ENCODE assay signal across 9 mouse cellular contexts in genomic region chr19:4220957-4221743, GRCm38 (mm10). TPM values are rescaled to one million over a fixed set of nuclear protein-coding genes. Genes with fewer than 3 reads are reported as not detected.
DNase-seq lines count a peak whose midpoint lies in the region; ATAC-seq lines count a peak whose summit lies in the region.
"Had no signal": no experiment of that assay in that cellular context is flagged by ENCODE, and none has a peak within 500 bp of the region (broad histone marks: within the 10 kb centered on the region; RNA-seq: fewer than 3 reads in every experiment).

No protein-coding gene starts in this region.

- peaks cover 34% of the 10 kb centered on the region for H3K4me1 ChIP-seq in hindbrain, embryonic 13.5 days (replicated peaks)
- H3K4me1 ChIP-seq in hindbrain, embryonic 10.5 days (replicated peaks): peaks cover 24% of the 10 kb centered on the region
- peaks cover 70% of the 10 kb centered on the region for H3K4me1 ChIP-seq in intestine, embryonic 15.5 days (replicated peaks)
- H3K4me1 ChIP-seq in lung, embryonic 16.5 days (replicated peaks; ENCODE audit: control insufficient read depth, insufficient read depth, low read length): peaks cover 32% of the 10 kb centered on the region
- no peaks in the 10 kb centered on the region for H3K4me1 ChIP-seq in midbrain, embryonic 16.5 days (ENCODE audit: control insufficient read depth, insufficient read depth, low read length)

- H3K9ac ChIP-seq in hindbrain, embryonic 13.5 days: peak overlapping the region; percentile 19; the same call in 1 of the 2 replicates
- peak overlapping the region; percentile 14; the same call in 1 of the 2 replicates for H3K9ac ChIP-seq in intestine, embryonic 15.5 days
- peak overlapping the region; percentile 3 for H3K9ac ChIP-seq in lung, embryonic 16.5 days (ENCODE audit: low read length)
- no peak overlapping the region for H3K9ac ChIP-seq in midbrain, embryonic 16.5 days (ENCODE audit: low read depth, low read length)

- WGBS in hindbrain, embryonic 13.5 days: 46% methylated on average over 14 of the region's 14 CpGs
- WGBS in hindbrain, embryonic 10.5 days: 43% methylated on average over 14 of the region's 14 CpGs
- 14% methylated on average over 14 of the region's 14 CpGs for WGBS in intestine, embryonic 15.5 days
- WGBS in lung, embryonic 16.5 days: 32% methylated on average over 14 of the region's 14 CpGs
- WGBS in midbrain, embryonic 16.5 days: 46% methylated on average over 14 of the region's 14 CpGs

- H3K4me2 ChIP-seq in hindbrain, embryonic 13.5 days: no peak overlapping the region
- peak overlapping the region; percentile 48 for H3K4me2 ChIP-seq in intestine, embryonic 15.5 days (replicated peaks)
- peak overlapping the region; percentile 22; the same call in 1 of the 2 replicates for H3K4me2 ChIP-seq in lung, embryonic 16.5 days (ENCODE audit: low read depth, low read length)
- no peak overlapping the region for H3K4me2 ChIP-seq in midbrain, embryonic 16.5 days (ENCODE audit: low read length)

- no peak overlapping the region for H3K4me3 ChIP-seq in hindbrain, embryonic 13.5 days
- no peak overlapping the region for H3K4me3 ChIP-seq in hindbrain, embryonic 10.5 days
- H3K4me3 ChIP-seq in intestine, embryonic 15.5 days (replicated peaks): peak overlapping the region; percentile 24
- H3K4me3 ChIP-seq in lung, embryonic 16.5 days (ENCODE audit: low read length): no peak overlapping the region
- no peak overlapping the region for H3K4me3 ChIP-seq in midbrain, embryonic 16.5 days (ENCODE audit: low read depth, low read length)

- H3K27me3 ChIP-seq in hindbrain, embryonic 13.5 days: peaks cover 63% of the 10 kb centered on the region
- H3K27me3 ChIP-seq in hindbrain, embryonic 10.5 days (ENCODE audit: insufficient read depth, poor library complexity, severe bottlenecking): peaks cover 49% of the 10 kb centered on the region
- no peaks in the 10 kb centered on the region for H3K27me3 ChIP-seq in intestine, embryonic 15.5 days (replicated peaks)
- no peaks in the 10 kb centered on the region for H3K27me3 ChIP-seq in lung, embryonic 16.5 days (ENCODE audit: control insufficient read depth, insufficient read depth, low read depth, low read length)
- peaks cover 9% of the 10 kb centered on the region for H3K27me3 ChIP-seq in midbrain, embryonic 16.5 days (ENCODE audit: control insufficient read depth, insufficient read depth, low read depth, low read length)

- H3K36me3 ChIP-seq in hindbrain, embryonic 13.5 days: no peaks in the 10 kb centered on the region
- H3K36me3 ChIP-seq in hindbrain, embryonic 10.5 days: no peaks in the 10 kb centered on the region
- peaks cover 9% of the 10 kb centered on the region; the same call in 1 of the 2 replicates for H3K36me3 ChIP-seq in intestine, embryonic 15.5 days
- no peaks in the 10 kb centered on the region for H3K36me3 ChIP-seq in lung, embryonic 16.5 days (ENCODE audit: control insufficient read depth, insufficient read depth, low read length)
- no peaks in the 10 kb centered on the region for H3K36me3 ChIP-seq in midbrain, embryonic 16.5 days (ENCODE audit: control insufficient read depth, insufficient read depth, low read length)

- no peaks in the 10 kb centered on the region for H3K9me3 ChIP-seq in hindbrain, embryonic 13.5 days
- H3K9me3 ChIP-seq in hindbrain, embryonic 10.5 days: no peaks in the 10 kb centered on the region
- H3K9me3 ChIP-seq in intestine, embryonic 15.5 days: no peaks in the 10 kb centered on the region
- no peaks in the 10 kb centered on the region for H3K9me3 ChIP-seq in lung, embryonic 16.5 days (ENCODE audit: control insufficient read depth, low read length)
- H3K9me3 ChIP-seq in midbrain, embryonic 16.5 days (replicated peaks; ENCODE audit: control insufficient read depth, low read length, poor library complexity, severe bottlenecking): no peaks in the 10 kb centered on the region

- DNase-seq in hindbrain, embryonic 10.5 days (ENCODE audit: low spot score): no peak
- peak; percentile 61 for DNase-seq in NIH3T3 (ENCODE audit: low read depth)
- no peak for DNase-seq in cerebellum, adult 8-10 months

- no peak for ATAC-seq in hindbrain, embryonic 13.5 days (ENCODE audit: low FRiP score)
- peak; percentile 84 for ATAC-seq in intestine, embryonic 15.5 days
- ATAC-seq in lung, embryonic 16.5 days (ENCODE audit: low read depth): peak; percentile 61
- no peak for ATAC-seq in midbrain, embryonic 16.5 days
- no peak for ATAC-seq in cerebellum, adult (ENCODE audit: insufficient number of reproducible peaks, low FRiP score, low TSS enrichment)

- no peak overlapping the region for H3K27ac ChIP-seq in hindbrain, embryonic 13.5 days
- no peak overlapping the region for H3K27ac ChIP-seq in hindbrain, embryonic 10.5 days
- peak overlapping the region; percentile 79 for H3K27ac ChIP-seq in intestine, embryonic 15.5 days
- peak overlapping the region; percentile 87 for H3K27ac ChIP-seq in lung, embryonic 16.5 days (ENCODE audit: low read length)
- H3K27ac ChIP-seq in midbrain, embryonic 16.5 days (ENCODE audit: low read length): no peak overlapping the region

RNA-seq across cellular contexts. Expression of gene AC109138.7, which starts 7.0 kb away (rescaled TPM):
- polyA plus RNA-seq in hindbrain, embryonic 13.5 days (2015; fragmentation: Nextera tagmentation; extraction: Ambion mirVana): not detected in 2 replicates
- not detected in 2 replicates for polyA plus RNA-seq in hindbrain, embryonic 10.5 days (2016; fragmentation: Nextera tagmentation; extraction: Ambion mirVana)
- not detected in 2 replicates for polyA plus RNA-seq in intestine, embryonic 15.5 days (2015; fragmentation: Nextera tagmentation; extraction: Ambion mirVana)
- polyA plus RNA-seq in lung, embryonic 16.5 days (2015; fragmentation: Nextera tagmentation; extraction: Ambion mirVana): not detected in 2 replicates
- polyA plus RNA-seq in midbrain, embryonic 16.5 days (2015; fragmentation: Nextera tagmentation; extraction: Ambion mirVana): not detected in 2 replicates
- polyA plus RNA-seq: neural tube, embryonic 11.5 days had no signal

RNA-seq across cellular contexts. Expression of gene Clcf1, which starts 7.1 kb away (rescaled TPM):
- polyA plus RNA-seq in hindbrain, embryonic 13.5 days (2015; fragmentation: Nextera tagmentation; extraction: Ambion mirVana): 0.58 and 1.0 TPM in 2 replicates
- polyA plus RNA-seq in hindbrain, embryonic 10.5 days (2016; fragmentation: Nextera tagmentation; extraction: Ambion mirVana): 0.87 and 1.2 TPM in 2 replicates
- polyA plus RNA-seq in intestine, embryonic 15.5 days (2015; fragmentation: Nextera tagmentation; extraction: Ambion mirVana): 5.7 and 5.9 TPM in 2 replicates
- polyA plus RNA-seq in lung, embryonic 16.5 days (2015; fragmentation: Nextera tagmentation; extraction: Ambion mirVana): 4.8 and 6.1 TPM in 2 replicates
- polyA plus RNA-seq in midbrain, embryonic 16.5 days (2015; fragmentation: Nextera tagmentation; extraction: Ambion mirVana): 0.40 and 0.68 TPM in 2 replicates

RNA-seq across cellular contexts. Expression of gene Pold4, which starts 10.5 kb away (rescaled TPM):
- polyA plus RNA-seq in hindbrain, embryonic 13.5 days (2015; fragmentation: Nextera tagmentation; extraction: Ambion mirVana): 19.7 and 20.2 TPM in 2 replicates
- polyA plus RNA-seq in hindbrain, embryonic 10.5 days (2016; fragmentation: Nextera tagmentation; extraction: Ambion mirVana): 17.5 and 19.7 TPM in 2 replicates
- 35.0 and 40.8 TPM in 2 replicates for polyA plus RNA-seq in intestine, embryonic 15.5 days (2015; fragmentation: Nextera tagmentation; extraction: Ambion mirVana)
- 32.6 and 38.0 TPM in 2 replicates for polyA plus RNA-seq in lung, embryonic 16.5 days (2015; fragmentation: Nextera tagmentation; extraction: Ambion mirVana)
- polyA plus RNA-seq in midbrain, embryonic 16.5 days (2015; fragmentation: Nextera tagmentation; extraction: Ambion mirVana): 18.5 and 19.2 TPM in 2 replicates

RNA-seq across cellular contexts. Expression of gene Rad9a, which starts 19.7 kb away (rescaled TPM):
- 20.4 and 24.6 TPM in 2 replicates for polyA plus RNA-seq in hindbrain, embryonic 13.5 days (2015; fragmentation: Nextera tagmentation; extraction: Ambion mirVana)
- polyA plus RNA-seq in hindbrain, embryonic 10.5 days (2016; fragmentation: Nextera tagmentation; extraction: Ambion mirVana): 53.0 and 53.9 TPM in 2 replicates
- 29.3 and 30.5 TPM in 2 replicates for polyA plus RNA-seq in intestine, embryonic 15.5 days (2015; fragmentation: Nextera tagmentation; extraction: Ambion mirVana)
- 30.5 and 33.6 TPM in 2 replicates for polyA plus RNA-seq in lung, embryonic 16.5 days (2015; fragmentation: Nextera tagmentation; extraction: Ambion mirVana)
- polyA plus RNA-seq in midbrain, embryonic 16.5 days (2015; fragmentation: Nextera tagmentation; extraction: Ambion mirVana): 24.1 and 25.0 TPM in 2 replicates

RNA-seq across cellular contexts. Expression of gene Ppp1ca, which starts 29.3 kb away (rescaled TPM):
- polyA plus RNA-seq in hindbrain, embryonic 13.5 days (2015; fragmentation: Nextera tagmentation; extraction: Ambion mirVana): 609 and 611 TPM in 2 replicates
- 1,005 and 1,038 TPM in 2 replicates for polyA plus RNA-seq in hindbrain, embryonic 10.5 days (2016; fragmentation: Nextera tagmentation; extraction: Ambion mirVana)
- 757 and 779 TPM in 2 replicates for polyA plus RNA-seq in intestine, embryonic 15.5 days (2015; fragmentation: Nextera tagmentation; extraction: Ambion mirVana)
- polyA plus RNA-seq in lung, embryonic 16.5 days (2015; fragmentation: Nextera tagmentation; extraction: Ambion mirVana): 911 and 931 TPM in 2 replicates
- polyA plus RNA-seq in midbrain, embryonic 16.5 days (2015; fragmentation: Nextera tagmentation; extraction: Ambion mirVana): 520 and 542 TPM in 2 replicates

Comparison
In these comparisons a context has a peak if more than half of its experiments do, and no peak if none do; other contexts are left out.
1. ATAC-seq: peak in intestine, embryonic 15.5 days (single experiment) and lung, embryonic 16.5 days (single experiment); none in hindbrain, embryonic 13.5 days (single experiment), midbrain, embryonic 16.5 days (single experiment) and cerebellum, adult (single experiment).
2. H3K27ac ChIP-seq: peak in intestine, embryonic 15.5 days (single experiment) and lung, embryonic 16.5 days (single experiment); none in hindbrain, embryonic 13.5 days (single experiment), hindbrain, embryonic 10.5 days (single experiment) and midbrain, embryonic 16.5 days (single experiment).
3. H3K4me2 ChIP-seq: peak in intestine, embryonic 15.5 days (single experiment) and lung, embryonic 16.5 days (single experiment); none in hindbrain, embryonic 13.5 days (single experiment) and midbrain, embryonic 16.5 days (single experiment).